Mouse (Mus musculus): ENCODE data around the gene Echs1. TPM values are rescaled to one million over a fixed set of nuclear protein-coding genes. Genes with fewer than 3 reads are reported as not detected.

The Echs1 gene
- total and polyA plus RNA-seq, 3 experiments, result 438 to 535 (median 490) TPM

GRCm38 (mm10) chr7:140070042-140070711 is 46.1 kb downstream of the Echs1 start:
- no peak for TF ChIP-seq EP300 (IDR thresholded peaks at IDR 0.05; ENCODE audit: insufficient read depth, low read depth, low read length)
- TF ChIP-seq POLR2A (IDR thresholded peaks at IDR 0.05; ENCODE audit: insufficient read depth, low read depth, low read length), result peak; percentile 72
- peak; percentile 31 to 34 for DNase-seq
- no peak overlapping the region for H3K27ac ChIP-seq
- no peaks in the 10 kb centered on the region for H3K79me2 ChIP-seq (replicated peaks; ENCODE audit: control insufficient read depth, insufficient read depth, low read length)
- WGBS, result 27% methylated on average over 39 of the region's 39 CpGs
- H3K9ac ChIP-seq (ENCODE audit: low read depth, low read length), result peak overlapping the region; percentile 47
- H3K36me3 ChIP-seq (ENCODE audit: control insufficient read depth, insufficient read depth, low read length), result no peaks in the 10 kb centered on the region
- H3K27me3 ChIP-seq (ENCODE audit: control insufficient read depth, insufficient read depth, low read length), result no peaks in the 10 kb centered on the region; the same call in 1 of the 2 replicates
- intact Hi-C loops (cut with DNase I), result no loop called here
- peak overlapping the region; percentile 34 for H3K4me3 ChIP-seq
- H3K4me1 ChIP-seq (ENCODE audit: control insufficient read depth, insufficient read depth, low read length), result no peaks in the 10 kb centered on the region

GRCm38 (mm10) chr7:140067397-140067796 is 48.9 kb downstream of the Echs1 start:
- TF ChIP-seq EP300 (IDR thresholded peaks at IDR 0.05; ENCODE audit: insufficient read depth, low read depth, low read length), result no peak
- TF ChIP-seq CTCF (IDR thresholded peaks at IDR 0.05), result no peak
- TF ChIP-seq POLR2A (IDR thresholded peaks at IDR 0.05; ENCODE audit: insufficient read depth, low read depth, low read length), result no peak
- Histone ChIP-seq H3K79me2 (replicated peaks; ENCODE audit: control insufficient read depth, insufficient read depth, low read length) (no peaks in the 10 kb centered on the region), H3K36me3 (ENCODE audit: control insufficient read depth, insufficient read depth, low read length) (no peaks in the 10 kb centered on the region), H3K4me3 (no peak overlapping the region), H3K27ac (no peak overlapping the region), H3K27me3 (ENCODE audit: control insufficient read depth, insufficient read depth, low read length) (no peaks in the 10 kb centered on the region; the same call in 1 of the 2 replicates), H3K4me1 (ENCODE audit: control insufficient read depth, insufficient read depth, low read length) (no peaks in the 10 kb centered on the region), H3K9ac (ENCODE audit: low read depth, low read length) (no peak overlapping the region)
- intact Hi-C loops (cut with DNase I), result no loop called here
- no peak for DNase-seq
- 57% methylated on average over 6 of the region's 6 CpGs for WGBS

- H3K27ac ChIP-seq, result no peak overlapping the region
- no peaks in the 10 kb centered on the region for H3K79me2 ChIP-seq (replicated peaks; ENCODE audit: control insufficient read depth, insufficient read depth, low read length)
- H3K4me3 ChIP-seq, result no peak overlapping the region
- H3K4me1 ChIP-seq (ENCODE audit: control insufficient read depth, insufficient read depth, low read length), result no peaks in the 10 kb centered on the region
- peaks cover 17% of the 10 kb centered on the region for H3K27me3 ChIP-seq (ENCODE audit: control insufficient read depth, insufficient read depth, low read length)
- H3K36me3 ChIP-seq (ENCODE audit: control insufficient read depth, insufficient read depth, low read length), result no peaks in the 10 kb centered on the region
- 20% methylated on average over 7 of the region's 7 CpGs for WGBS
- no peak overlapping the region for H3K9ac ChIP-seq (ENCODE audit: low read depth, low read length)
- DNase-seq, result peak; percentile 38 to 64
- intact Hi-C loops (cut with DNase I), result loop anchor here (2.0 kb wide), 1 partner anchor 158 kb away; no protein-coding TSS in a partner anchor
- TF ChIP-seq POLR2A (IDR thresholded peaks at IDR 0.05; ENCODE audit: insufficient read depth, low read depth, low read length) (no peak), CTCF (IDR thresholded peaks at IDR 0.05) (peak; percentile 76)
Measured at GRCm38 (mm10) chr7:140063092-140063491, 53.2 kb downstream of the Echs1 start.

GRCm38 (mm10) chr7:140062307-140062706 is 54.0 kb downstream of the Echs1 start:
- 21% methylated on average over 11 of the region's 11 CpGs for WGBS
- H3K9ac ChIP-seq (ENCODE audit: low read depth, low read length), result no peak overlapping the region
- H3K4me1 ChIP-seq (ENCODE audit: control insufficient read depth, insufficient read depth, low read length), result no peaks in the 10 kb centered on the region
- no peaks in the 10 kb centered on the region for H3K79me2 ChIP-seq (replicated peaks; ENCODE audit: control insufficient read depth, insufficient read depth, low read length)
- no peak for DNase-seq
- intact Hi-C loops (cut with DNase I), result loop anchor here (1.0 to 2.0 kb wide), 2 partner anchors 93 to 158 kb away; no protein-coding TSS in a partner anchor
- no peak overlapping the region for H3K27ac ChIP-seq
- no peak overlapping the region for H3K4me3 ChIP-seq
- H3K36me3 ChIP-seq (ENCODE audit: control insufficient read depth, insufficient read depth, low read length), result no peaks in the 10 kb centered on the region
- H3K27me3 ChIP-seq (ENCODE audit: control insufficient read depth, insufficient read depth, low read length), result peaks cover 22% of the 10 kb centered on the region
- no peak for TF ChIP-seq POLR2A (IDR thresholded peaks at IDR 0.05; ENCODE audit: insufficient read depth, low read depth, low read length)
- TF ChIP-seq CTCF (IDR thresholded peaks at IDR 0.05), result peak; percentile 43
- TF ChIP-seq EP300 (IDR thresholded peaks at IDR 0.05; ENCODE audit: insufficient read depth, low read depth, low read length), result no peak

GRCm38 (mm10) chr7:140061832-140062130 is 54.5 kb downstream of the Echs1 start:
- TF ChIP-seq EP300 (IDR thresholded peaks at IDR 0.05; ENCODE audit: insufficient read depth, low read depth, low read length), result no peak
- no peak for TF ChIP-seq CTCF (IDR thresholded peaks at IDR 0.05)
- TF ChIP-seq POLR2A (IDR thresholded peaks at IDR 0.05; ENCODE audit: insufficient read depth, low read depth, low read length), result no peak
- H3K4me3 ChIP-seq, result no peak overlapping the region
- no peak overlapping the region for H3K27ac ChIP-seq
- no peaks in the 10 kb centered on the region for H3K36me3 ChIP-seq (ENCODE audit: control insufficient read depth, insufficient read depth, low read length)
- WGBS, result 5% methylated on average over 6 of the region's 6 CpGs
- no peaks in the 10 kb centered on the region for H3K79me2 ChIP-seq (replicated peaks; ENCODE audit: control insufficient read depth, insufficient read depth, low read length)
- H3K9ac ChIP-seq (ENCODE audit: low read depth, low read length), result no peak overlapping the region
- H3K27me3 ChIP-seq (ENCODE audit: control insufficient read depth, insufficient read depth, low read length), result peaks cover 24% of the 10 kb centered on the region
- no peaks in the 10 kb centered on the region for H3K4me1 ChIP-seq (ENCODE audit: control insufficient read depth, insufficient read depth, low read length)
- intact Hi-C loops (cut with DNase I), result loop anchor here (1.0 to 2.0 kb wide), 2 partner anchors 92 to 157 kb away; no protein-coding TSS in a partner anchor
- DNase-seq, result no peak

- Histone ChIP-seq H3K4me3 (no peak overlapping the region), H3K9ac (ENCODE audit: low read depth, low read length) (no peak overlapping the region), H3K79me2 (replicated peaks; ENCODE audit: control insufficient read depth, insufficient read depth, low read length) (no peaks in the 10 kb centered on the region), H3K27ac (no peak overlapping the region), H3K4me1 (ENCODE audit: control insufficient read depth, insufficient read depth, low read length) (no peaks in the 10 kb centered on the region), H3K36me3 (ENCODE audit: control insufficient read depth, insufficient read depth, low read length) (no peaks in the 10 kb centered on the region), H3K27me3 (ENCODE audit: control insufficient read depth, insufficient read depth, low read length) (peaks cover 24% of the 10 kb centered on the region)
- intact Hi-C loops (cut with DNase I), result no loop called here
- TF ChIP-seq EP300 (IDR thresholded peaks at IDR 0.05; ENCODE audit: insufficient read depth, low read depth, low read length), result no peak
- WGBS, result 2% methylated on average over 46 of the region's 47 CpGs
- no peak for DNase-seq
Measured at GRCm38 (mm10) chr7:140060936-140061831, 55.1 kb downstream of the Echs1 start.
